Mouse (Mus musculus): ENCODE results near the gene Galnt6.

DNA sequence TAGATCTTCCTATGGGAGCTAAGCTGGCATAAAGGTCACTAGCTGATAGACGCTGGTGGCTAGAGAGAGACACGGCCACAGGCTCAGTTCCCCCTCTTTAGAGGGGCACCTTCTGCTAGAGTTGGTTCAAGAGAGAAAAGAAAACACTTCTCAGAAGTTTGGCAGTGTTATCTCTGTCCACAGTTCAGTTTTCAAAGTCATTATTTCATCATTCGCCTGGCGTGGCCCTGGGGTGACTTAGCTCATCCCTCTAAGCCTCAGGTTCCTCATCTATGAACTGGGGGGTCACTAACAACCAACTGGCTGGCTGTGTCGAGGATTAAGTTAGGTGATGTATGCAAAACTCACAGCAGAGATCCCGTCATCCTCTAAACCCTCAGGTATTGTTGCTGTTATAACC lies 11.2 kb downstream of the Galnt6 start:
- TF ChIP-seq CTCF (IDR thresholded peaks at IDR 0.05; ENCODE audit: borderline replicate concordance, extremely low read depth, insufficient read depth, insufficient read length) (no peak), POLR2A (IDR thresholded peaks at IDR 0.05; ENCODE audit: borderline replicate concordance, extremely low read depth, insufficient read depth, insufficient read length, poor library complexity, severe bottlenecking) (no peak)
